Mouse (Mus musculus) kidney, postnatal 0 days (tissue): Measurements from ENCODE around the gene Tab1. TPM values are rescaled to one million over a fixed set of nuclear protein-coding genes. Genes with fewer than 3 reads are reported as not detected.

Experiments used
- ATAC-seq: fragments of 200-750 bp; cut with Nextera tagmentation; replicated peaks from 2 replicates; pipeline ENCODE4 v1.8.0; 2017; ENCODE audit warnings: low read depth, moderate number of reproducible peaks, moderate TSS enrichment, moderate library complexity; ENCODE audit not compliant: low FRiP score
- DNase-seq: peaks from one replicate; pipeline ENCODE4 v3.0.0-alpha.2; 2016; ENCODE audit warnings: low spot score
- H3K27ac ChIP-seq: fragments of 300-500 bp; sonication (generic); 2 replicates; pipeline ENCODE4 v1.5.1; 2014; ENCODE audit warnings: mild to moderate bottlenecking
- H3K27me3 ChIP-seq: fragments of 300-500 bp; sonication (generic); 2 replicates; pipeline ENCODE4 v1.6.1; 2014; ENCODE audit warnings: low read length, mixed read lengths; ENCODE audit not compliant: insufficient read depth
- H3K36me3 ChIP-seq: fragments of 300-500 bp; sonication (generic); 2 replicates; pipeline ENCODE4 v1.6.1; 2014; ENCODE audit warnings: low read length, mixed read lengths; ENCODE audit not compliant: insufficient read depth
- H3K4me1 ChIP-seq: fragments of 300-500 bp; sonication (generic); replicated peaks from 2 replicates; pipeline ENCODE4 v1.6.1; 2014; ENCODE audit warnings: antibody characterized with exemption, low read length, mixed read lengths; ENCODE audit not compliant: insufficient read depth
- H3K4me2 ChIP-seq: fragments of 300-500 bp; sonication (generic); 2 replicates; pipeline ENCODE4 v1.6.1; 2014; ENCODE audit warnings: mild to moderate bottlenecking, low read length, moderate library complexity, mixed read lengths
- H3K4me3 ChIP-seq: fragments of 300-500 bp; sonication (generic); replicated peaks from 2 replicates; pipeline ENCODE4 v1.5.1; 2014; ENCODE audit warnings: low read depth, low read length
- H3K9ac ChIP-seq: fragments of 300-500 bp; sonication (generic); 2 replicates; pipeline ENCODE4 v1.6.1; 2014; ENCODE audit warnings: low read depth, low read length
- H3K9me3 ChIP-seq: fragments of 300-500 bp; sonication (generic); replicated peaks from 2 replicates; pipeline ENCODE4 v1.6.1; 2016; ENCODE audit warnings: low read length, inconsistent platforms, mixed read lengths
- CTCF ChIP-seq: IDR thresholded peaks from 2 replicates; pipeline ENCODE4 v1.5.1; 2016; ENCODE audit warnings: antibody characterized with exemption, low read depth, mild to moderate bottlenecking, moderate library complexity
- WGBS: fragments of 180-500 bp; shearing (Covaris S2); extraction: QIAGEN DNeasy Blood & Tissue Kit; methylation state at CpG from one replicate; pipeline ENCODE4 v1.1.7; 2014; 5-methylcytosine and 5-hydroxymethylcytosine counted together
- polyA plus RNA-seq: library from polyadenylated mRNA; unstranded; fragments of >200 nt; fragmentation: Nextera tagmentation; extraction: Ambion mirVana; gene quantifications from 2 replicates; pipeline ENCODE4 v1.2.1, GENCODE M21; 2015

The Tab1 gene
- polyA plus RNA-seq, 1 experiment from 2014 or later = 27.7 TPM

- ATAC-seq (no peak), DNase-seq (no peak)
- no peak overlapping the region for H3K4me2 ChIP-seq
- no peak overlapping the region for H3K4me3 ChIP-seq
- no peaks in the 10 kb centered on the region for H3K4me1 ChIP-seq
- WGBS = 61% methylated on average over 6 of the region's 6 CpGs
- H3K27ac ChIP-seq = no peak overlapping the region
- H3K27me3 ChIP-seq = no peaks in the 10 kb centered on the region
- H3K36me3 ChIP-seq = peaks cover 20% of the 10 kb centered on the region
- H3K9ac ChIP-seq = no peak overlapping the region
- no peaks in the 10 kb centered on the region for H3K9me3 ChIP-seq
- no peak for TF ChIP-seq CTCF
These were observed 13.2 kb downstream of the Tab1 start for GRCm38 (mm10) chr15:80146153-80146552.

- Histone ChIP-seq H3K27me3 (no peaks in the 10 kb centered on the region), H3K9me3 (no peaks in the 10 kb centered on the region), H3K4me2 (no peak overlapping the region), H3K4me3 (no peak overlapping the region), H3K27ac (no peak overlapping the region), H3K4me1 (no peaks in the 10 kb centered on the region), H3K36me3 (peaks cover 20% of the 10 kb centered on the region), H3K9ac (no peak overlapping the region)
- no peak for TF ChIP-seq CTCF
- no peak for ATAC-seq
- WGBS = 90% methylated on average over 14 of the region's 14 CpGs
- no peak for DNase-seq
These were observed 14.2 kb downstream of the Tab1 start for GRCm38 (mm10) chr15:80147090-80147489.

- Histone ChIP-seq H3K27ac (no peak overlapping the region), H3K4me3 (no peak overlapping the region), H3K27me3 (no peaks in the 10 kb centered on the region), H3K36me3 (peaks cover 20% of the 10 kb centered on the region), H3K9ac (no peak overlapping the region), H3K9me3 (no peaks in the 10 kb centered on the region), H3K4me1 (no peaks in the 10 kb centered on the region), H3K4me2 (no peak overlapping the region)
- TF ChIP-seq CTCF = no peak
- 68% methylated on average over 5 of the region's 5 CpGs for WGBS
- DNase-seq (no peak), ATAC-seq (no peak)
These were observed 14.6 kb downstream of the Tab1 start for GRCm38 (mm10) chr15:80147511-80147910.

- no peak for TF ChIP-seq CTCF
- WGBS = 85% methylated on average over 8 of the region's 8 CpGs
- no peaks in the 10 kb centered on the region for H3K4me1 ChIP-seq
- H3K9ac ChIP-seq = no peak overlapping the region
- H3K9me3 ChIP-seq = no peaks in the 10 kb centered on the region
- DNase-seq = no peak
- H3K27me3 ChIP-seq = no peaks in the 10 kb centered on the region
- H3K4me3 ChIP-seq = no peak overlapping the region
- no peak for ATAC-seq
- H3K4me2 ChIP-seq = no peak overlapping the region
- no peak overlapping the region for H3K27ac ChIP-seq
- H3K36me3 ChIP-seq = peaks cover 25% of the 10 kb centered on the region
These were observed 15.6 kb downstream of the Tab1 start for GRCm38 (mm10) chr15:80148565-80148964.

- H3K36me3 ChIP-seq = peaks cover 32% of the 10 kb centered on the region
- no peaks in the 10 kb centered on the region for H3K4me1 ChIP-seq
- 92% methylated on average over 7 of the region's 7 CpGs for WGBS
- no peak overlapping the region for H3K9ac ChIP-seq
- TF ChIP-seq CTCF = no peak
- no peak overlapping the region for H3K4me3 ChIP-seq
- DNase-seq (no peak), ATAC-seq (no peak)
- H3K4me2 ChIP-seq = no peak overlapping the region
- no peaks in the 10 kb centered on the region for H3K27me3 ChIP-seq
- H3K9me3 ChIP-seq = no peaks in the 10 kb centered on the region
- H3K27ac ChIP-seq = no peak overlapping the region
These were observed 16.6 kb downstream of the Tab1 start for GRCm38 (mm10) chr15:80149517-80149916.

- no peak overlapping the region for H3K9ac ChIP-seq
- no peak overlapping the region for H3K4me3 ChIP-seq
- H3K27me3 ChIP-seq = no peaks in the 10 kb centered on the region
- DNase-seq = no peak
- no peak overlapping the region for H3K4me2 ChIP-seq
- TF ChIP-seq CTCF = no peak
- WGBS = 86% methylated on average over 10 of the region's 10 CpGs
- H3K9me3 ChIP-seq = no peaks in the 10 kb centered on the region
- H3K27ac ChIP-seq = no peak overlapping the region
- peaks cover 41% of the 10 kb centered on the region for H3K36me3 ChIP-seq
- H3K4me1 ChIP-seq = no peaks in the 10 kb centered on the region
- no peak for ATAC-seq
These were observed 19.7 kb downstream of the Tab1 start for GRCm38 (mm10) chr15:80152663-80153062.

- Histone ChIP-seq H3K36me3 (peaks cover 44% of the 10 kb centered on the region), H3K9ac (no peak overlapping the region), H3K4me3 (no peak overlapping the region), H3K27me3 (no peaks in the 10 kb centered on the region), H3K9me3 (no peaks in the 10 kb centered on the region), H3K4me2 (no peak overlapping the region), H3K27ac (no peak overlapping the region), H3K4me1 (peaks cover 4% of the 10 kb centered on the region)
- no peak for DNase-seq
- 83% methylated on average over 11 of the region's 11 CpGs for WGBS
- no peak for ATAC-seq
- TF ChIP-seq CTCF = no peak
These were observed 20.8 kb downstream of the Tab1 start for GRCm38 (mm10) chr15:80153757-80154156.
